Comparison of ENCODE assay signal across 8 mouse cellular contexts in the genomic region with DNA sequence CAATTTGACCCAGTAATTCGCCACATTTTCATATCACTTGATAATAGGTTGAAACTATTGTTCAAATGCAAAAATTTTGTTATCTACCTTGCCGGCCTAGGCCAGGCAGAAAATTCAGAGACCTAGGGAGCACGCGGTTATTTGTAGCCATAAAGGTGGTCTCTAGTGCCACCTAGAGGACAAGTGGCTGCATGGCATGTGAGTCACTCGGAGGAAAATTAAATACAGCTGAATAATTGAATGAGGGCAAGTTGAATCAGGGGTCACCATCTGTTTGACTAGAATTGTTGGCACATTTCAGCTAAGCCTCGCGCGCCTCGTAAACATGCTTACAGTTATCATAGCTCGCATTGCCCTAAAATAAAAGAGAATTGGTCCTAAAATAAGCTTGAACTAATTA.
DNase-seq lines count a peak whose midpoint lies in the region.

No protein-coding gene starts in this region.

- DNase-seq in heart, adult 18-20 months: peak; percentile 53 to 82
- no peak for DNase-seq in heart, postnatal 25 days (ENCODE audit: low spot score)
- peak; percentile 64 for DNase-seq in adrenal gland, adult 2 months
- peak; percentile 89 for DNase-seq in embryo, embryonic 11 days
- DNase-seq in heart, postnatal 10 days: peak; percentile 66 to 82
- DNase-seq in layer of hippocampus, adult 8-10 months (ENCODE audit: low spot score in 2 of 2): peak; percentile 65 to 79
- DNase-seq in lung, postnatal 25 days (ENCODE audit: low spot score): peak; percentile 73
- peak; percentile 80 to 84 for DNase-seq in right cerebral cortex, postnatal 10 days (ENCODE audit: low spot score in 2 of 2)

- intact Hi-C loops in heart, postnatal 25 days (cut with DNase I): loop anchor here (1.0 to 10.0 kb wide), 5 partner anchors 651 to 1464 kb away; partner anchors contain the start of gene Tshz3
- intact Hi-C loops in heart, postnatal 10 days (cut with DNase I): loop anchor here (1.0 to 10.0 kb wide), 5 partner anchors 371 to 1443 kb away; partner anchors contain the start of gene Tshz3
